ENCODE assay signal across 9 mouse cellular contexts in genomic region chr14:55177274-55177673, GRCm38 (mm10). TPM values are rescaled to one million over a fixed set of nuclear protein-coding genes. Genes with fewer than 3 reads are reported as not detected.
DNase-seq lines count a peak whose midpoint lies in the region; ATAC-seq and TF ChIP-seq lines count a peak whose summit lies in the region.
"Had no signal": no experiment of that assay in that cellular context is flagged by ENCODE, and none has a peak within 500 bp of the region (broad histone marks: within the 10 kb centered on the region; RNA-seq: fewer than 3 reads in every experiment).

No protein-coding gene starts in this region.

- ATAC-seq in midbrain, embryonic 16.5 days = no peak

- 39% methylated on average over 5 of the region's 5 CpGs for WGBS in midbrain, embryonic 10.5 days
- 46% methylated on average over 5 of the region's 5 CpGs for whole genome bisulfite sequencing in midbrain, embryonic 16.5 days
- 35% methylated on average over 5 of the region's 5 CpGs for WGBS in kidney, adult 2 months
- WGBS in limb, embryonic 10.5 days = 37% methylated on average over 5 of the region's 5 CpGs

- peak; percentile 80 for TF ChIP-seq CTCF in kidney, adult 2 months (conservative IDR thresholded peaks at IDR 0.05; ENCODE audit: insufficient read depth, insufficient read length, low read depth, low read length)

- no peak for TF ChIP-seq POLR2A in kidney, adult 2 months (IDR thresholded peaks at IDR 0.05; ENCODE audit: low read depth, low read length)

- H3K4me3 ChIP-seq in midbrain, embryonic 10.5 days = no peak overlapping the region
- no peak overlapping the region for H3K4me3 ChIP-seq in midbrain, embryonic 16.5 days (ENCODE audit: low read depth, low read length)
- H3K4me3 ChIP-seq in kidney, adult 2 months (ENCODE audit: insufficient read depth, low read depth, low read length) = no peak overlapping the region
- H3K4me3 ChIP-seq in limb, embryonic 10.5 days = no peak overlapping the region

- H3K4me1 ChIP-seq in midbrain, embryonic 10.5 days = no peaks in the 10 kb centered on the region
- H3K4me1 ChIP-seq in midbrain, embryonic 16.5 days (ENCODE audit: control insufficient read depth, insufficient read depth, low read length) = no peaks in the 10 kb centered on the region
- no peaks in the 10 kb centered on the region for H3K4me1 ChIP-seq in kidney, adult 2 months (ENCODE audit: control insufficient read depth, insufficient read depth, low read length)
- 0 out of 2 replicates have a peak, but pooled peaks cover 3% of the 10 kb centered on the region for H3K4me1 ChIP-seq in limb, embryonic 10.5 days

- H3K9ac ChIP-seq in midbrain, embryonic 16.5 days (ENCODE audit: low read depth, low read length) = no peak overlapping the region

- no peaks in the 10 kb centered on the region for H3K36me3 ChIP-seq in midbrain, embryonic 10.5 days
- no peaks in the 10 kb centered on the region for H3K36me3 ChIP-seq in midbrain, embryonic 16.5 days (ENCODE audit: control insufficient read depth, insufficient read depth, low read length)
- no peaks in the 10 kb centered on the region for H3K36me3 ChIP-seq in kidney, adult 2 months (ENCODE audit: control insufficient read depth, insufficient read depth, low read length)
- no peaks in the 10 kb centered on the region for H3K36me3 ChIP-seq in limb, embryonic 10.5 days

- no peaks in the 10 kb centered on the region for H3K9me3 ChIP-seq in midbrain, embryonic 10.5 days (replicated peaks)
- H3K9me3 ChIP-seq in midbrain, embryonic 16.5 days (replicated peaks; ENCODE audit: control insufficient read depth, low read length, poor library complexity, severe bottlenecking) = no peaks in the 10 kb centered on the region
- no peaks in the 10 kb centered on the region for H3K9me3 ChIP-seq in limb, embryonic 10.5 days (replicated peaks)

- no peak overlapping the region for H3K27ac ChIP-seq in midbrain, embryonic 10.5 days (replicated peaks)
- H3K27ac ChIP-seq in midbrain, embryonic 16.5 days (ENCODE audit: low read length) = no peak overlapping the region
- H3K27ac ChIP-seq in kidney, adult 2 months (ENCODE audit: insufficient read depth, low read depth, low read length) = no peak overlapping the region
- H3K27ac ChIP-seq in limb, embryonic 10.5 days = no peak overlapping the region
- H3K27ac ChIP-seq: macrophage had no signal

- DNase-seq in midbrain, embryonic 10.5 days (ENCODE audit: low spot score) = peak; percentile 54
- peak; percentile 30 for DNase-seq in adipocyte (ENCODE audit: low spot score)
- peak; percentile 69 to 76 for DNase-seq in cerebellum, postnatal 36 days
- peak; percentile 58 for DNase-seq in kidney, adult 2 months
- DNase-seq in limb, embryonic 10.5 days (ENCODE audit: low spot score) = peak; percentile 53
- DNase-seq in ovary, postnatal 14 days (ENCODE audit: low spot score) = peak; percentile 58
- peak; percentile 26 to 47 for DNase-seq in urinary bladder, postnatal 36 days (ENCODE audit: low spot score in 2 of 2)

- no peaks in the 10 kb centered on the region for H3K27me3 ChIP-seq in midbrain, embryonic 10.5 days (ENCODE audit: low read depth, poor library complexity, severe bottlenecking)
- no peaks in the 10 kb centered on the region for H3K27me3 ChIP-seq in midbrain, embryonic 16.5 days (ENCODE audit: control insufficient read depth, insufficient read depth, low read depth, low read length)
- H3K27me3 ChIP-seq in kidney, adult 2 months (replicated peaks; ENCODE audit: control insufficient read depth, insufficient read depth, low read length) = no peaks in the 10 kb centered on the region
- no peaks in the 10 kb centered on the region for H3K27me3 ChIP-seq in limb, embryonic 10.5 days (ENCODE audit: low read depth, poor library complexity, severe bottlenecking)

- H3K4me2 ChIP-seq in midbrain, embryonic 16.5 days (ENCODE audit: low read length) = no peak overlapping the region

RNA-seq across cellular contexts. Expression of gene Dhrs2, which starts 44.5 kb away (rescaled TPM):
- polyA plus RNA-seq in midbrain, embryonic 10.5 days (2016; fragmentation: Nextera tagmentation; extraction: Ambion mirVana) = 0.16 TPM in 1 of 2 replicates, not detected in the other
- polyA plus RNA-seq in midbrain, embryonic 16.5 days (2015; fragmentation: Nextera tagmentation; extraction: Ambion mirVana) = 0.26 and 0.57 TPM in 2 replicates
- polyA plus RNA-seq in kidney, adult 2 months (2012; rRNA removed) = not detected in 2 replicates
- not detected in 2 replicates for polyA plus RNA-seq in limb, embryonic 10.5 days (2016; fragmentation: Nextera tagmentation; extraction: Ambion mirVana)
- polyA plus RNA-seq: macrophage had no signal
